Mouse (Mus musculus) limb, embryonic 10.5 days (tissue): ENCODE measurements around the gene U2af2. TPM values are rescaled to one million over a fixed set of nuclear protein-coding genes. Genes with fewer than 3 reads are reported as not detected.

Source experiments
- DNase-seq: peaks from one replicate; pipeline ENCODE4 v3.0.0-alpha.2; 2017; ENCODE audit warnings: low spot score
- H3K27ac ChIP-seq: fragments of 300-500 bp; sonication (generic); 2 replicates; pipeline ENCODE4 v1.5.1; 2016; ENCODE audit warnings: mild to moderate bottlenecking
- H3K27me3 ChIP-seq: fragments of 300-500 bp; sonication (generic); 2 replicates; pipeline ENCODE4 v1.6.1; 2016; ENCODE audit warnings: low read depth, mild to moderate bottlenecking; ENCODE audit not compliant: poor library complexity, severe bottlenecking
- H3K36me3 ChIP-seq: fragments of 300-500 bp; sonication (generic); 2 replicates; pipeline ENCODE4 v1.6.1; 2016; ENCODE audit warnings: mild to moderate bottlenecking, moderate library complexity
- H3K4me1 ChIP-seq: fragments of 300-500 bp; sonication (generic); 2 replicates; pipeline ENCODE4 v1.6.1; 2016
- H3K4me3 ChIP-seq: fragments of 300-500 bp; sonication (generic); 2 replicates; pipeline ENCODE4 v1.5.1; 2016; ENCODE audit warnings: mild to moderate bottlenecking, moderate library complexity
- H3K9me3 ChIP-seq: fragments of 300-500 bp; sonication (generic); replicated peaks from 2 replicates; pipeline ENCODE4 v1.6.1; 2016; ENCODE audit warnings: mild to moderate bottlenecking
- WGBS: fragments of 180-500 bp; shearing (Covaris S2); methylation state at CpG from one replicate; pipeline ENCODE4 v1.1.7; 2016; 5-methylcytosine and 5-hydroxymethylcytosine counted together
- polyA plus RNA-seq: library from polyadenylated mRNA; unstranded; fragments of >200 nt; fragmentation: Nextera tagmentation; extraction: Ambion mirVana; gene quantifications from 2 replicates; pipeline ENCODE4 v1.2.1, GENCODE M21; 2016

The U2af2 gene
- polyA plus RNA-seq, 1 experiment from 2014 or later, result 202 TPM

GRCm38 (mm10) chr7:5083325-5084105 is 21.6 kb downstream of the U2af2 start:
- H3K4me3 ChIP-seq, result no peak overlapping the region
- 94% methylated on average over 18 of the region's 18 CpGs for whole genome bisulfite sequencing
- peaks cover 75% of the 10 kb centered on the region for H3K36me3 ChIP-seq
- peaks cover 28% of the 10 kb centered on the region for H3K4me1 ChIP-seq
- no peak for DNase-seq
- no peaks in the 10 kb centered on the region for H3K9me3 ChIP-seq
- H3K27me3 ChIP-seq, result no peaks in the 10 kb centered on the region
- H3K27ac ChIP-seq, result no peak overlapping the region

- WGBS, result 94% methylated on average over 1 of the region's 1 CpGs
- Histone ChIP-seq H3K36me3 (peaks cover 80% of the 10 kb centered on the region), H3K27ac (no peak overlapping the region)
Observed at GRCm38 (mm10) chr7:5085512-5085911, 23.6 kb downstream of the U2af2 start.

GRCm38 (mm10) chr7:5086921-5087440 is 25.0 kb downstream of the U2af2 start:
- DNase-seq, result no peak
- no peaks in the 10 kb centered on the region for H3K27me3 ChIP-seq
- H3K4me3 ChIP-seq, result no peak overlapping the region
- peaks cover 92% of the 10 kb centered on the region for H3K36me3 ChIP-seq
- no peaks in the 10 kb centered on the region for H3K9me3 ChIP-seq
- WGBS, result 40% methylated on average over 5 of the region's 5 CpGs
- no peak overlapping the region for H3K27ac ChIP-seq
- H3K4me1 ChIP-seq, result peaks cover 14% of the 10 kb centered on the region; the same call in 1 of the 2 replicates

More at GRCm38 (mm10) chr7:5085512-5085911, 23.6 kb downstream of the U2af2 start:
- H3K27me3 ChIP-seq, result no peaks in the 10 kb centered on the region
- no peak for DNase-seq
- H3K4me3 ChIP-seq, result no peak overlapping the region
- H3K9me3 ChIP-seq, result no peaks in the 10 kb centered on the region
- H3K4me1 ChIP-seq, result peaks cover 25% of the 10 kb centered on the region

GRCm38 (mm10) chr7:5087886-5088285 is 25.9 kb downstream of the U2af2 start:
- H3K36me3 ChIP-seq, result peaks cover 95% of the 10 kb centered on the region
- H3K4me3 ChIP-seq, result no peak overlapping the region
- H3K4me1 ChIP-seq, result peaks cover 14% of the 10 kb centered on the region; the same call in 1 of the 2 replicates
- no peak for DNase-seq
- no peaks in the 10 kb centered on the region for H3K27me3 ChIP-seq
- H3K9me3 ChIP-seq, result no peaks in the 10 kb centered on the region
- no peak overlapping the region for H3K27ac ChIP-seq
- WGBS, result 88% methylated on average over 4 of the region's 4 CpGs

- DNase-seq, result no peak
- Histone ChIP-seq H3K27me3 (no peaks in the 10 kb centered on the region), H3K4me3 (no peak overlapping the region), H3K27ac (no peak overlapping the region), H3K36me3 (peaks cover 95% of the 10 kb centered on the region), H3K9me3 (no peaks in the 10 kb centered on the region), H3K4me1 (peaks cover 14% of the 10 kb centered on the region; the same call in 1 of the 2 replicates)
- WGBS, result 96% methylated on average over 15 of the region's 15 CpGs
Observed at GRCm38 (mm10) chr7:5089853-5090252, 27.9 kb downstream of the U2af2 start.

GRCm38 (mm10) chr7:5091008-5091728 is 29.2 kb downstream of the U2af2 start:
- peaks cover 12% of the 10 kb centered on the region; the same call in 1 of the 2 replicates for H3K4me1 ChIP-seq
- H3K27ac ChIP-seq, result no peak overlapping the region
- H3K36me3 ChIP-seq, result peaks cover 95% of the 10 kb centered on the region
- no peaks in the 10 kb centered on the region for H3K27me3 ChIP-seq
- no peak overlapping the region for H3K4me3 ChIP-seq
- H3K9me3 ChIP-seq, result no peaks in the 10 kb centered on the region
- DNase-seq, result no peak
- 92% methylated on average over 15 of the region's 15 CpGs for WGBS

GRCm38 (mm10) chr7:5092381-5092780 is 30.4 kb downstream of the U2af2 start:
- Histone ChIP-seq H3K4me1 (0 out of 2 replicates have a peak, but pooled peaks cover 2% of the 10 kb centered on the region), H3K9me3 (no peaks in the 10 kb centered on the region), H3K27me3 (no peaks in the 10 kb centered on the region), H3K27ac (no peak overlapping the region), H3K4me3 (no peak overlapping the region), H3K36me3 (peaks cover 96% of the 10 kb centered on the region)
- DNase-seq, result no peak
- 89% methylated on average over 6 of the region's 6 CpGs for WGBS

- Histone ChIP-seq H3K9me3 (no peaks in the 10 kb centered on the region), H3K4me3 (no peak overlapping the region), H3K4me1 (no peaks in the 10 kb centered on the region), H3K27me3 (no peaks in the 10 kb centered on the region), H3K36me3 (peaks cover 96% of the 10 kb centered on the region), H3K27ac (no peak overlapping the region)
- no peak for DNase-seq
- WGBS, result 88% methylated on average over 21 of the region's 21 CpGs
Observed at GRCm38 (mm10) chr7:5092831-5093510, 31.0 kb downstream of the U2af2 start.

- H3K9me3 ChIP-seq, result no peaks in the 10 kb centered on the region
- H3K27ac ChIP-seq, result no peak overlapping the region
- H3K36me3 ChIP-seq, result peaks cover 61% of the 10 kb centered on the region
- H3K4me1 ChIP-seq, result no peaks in the 10 kb centered on the region
- H3K27me3 ChIP-seq, result no peaks in the 10 kb centered on the region
- WGBS, result 95% methylated on average over 5 of the region's 5 CpGs
- H3K4me3 ChIP-seq, result no peak overlapping the region
- no peak for DNase-seq
Observed at GRCm38 (mm10) chr7:5098769-5099168, 36.8 kb downstream of the U2af2 start.

- no peak for DNase-seq
- peaks cover 50% of the 10 kb centered on the region for H3K36me3 ChIP-seq
- H3K4me1 ChIP-seq, result no peaks in the 10 kb centered on the region
- no peaks in the 10 kb centered on the region for H3K27me3 ChIP-seq
- H3K27ac ChIP-seq, result no peak overlapping the region
- no peaks in the 10 kb centered on the region for H3K9me3 ChIP-seq
- no peak overlapping the region for H3K4me3 ChIP-seq
- 79% methylated on average over 3 of the region's 3 CpGs for WGBS
Observed at GRCm38 (mm10) chr7:5099796-5100195, 37.9 kb downstream of the U2af2 start.

GRCm38 (mm10) chr7:5101066-5101663 is 39.2 kb downstream of the U2af2 start:
- no peaks in the 10 kb centered on the region for H3K27me3 ChIP-seq
- no peak overlapping the region for H3K4me3 ChIP-seq
- 93% methylated on average over 10 of the region's 10 CpGs for WGBS
- peaks cover 37% of the 10 kb centered on the region for H3K36me3 ChIP-seq
- no peak overlapping the region for H3K27ac ChIP-seq
- no peak for DNase-seq
- H3K4me1 ChIP-seq, result no peaks in the 10 kb centered on the region
- no peaks in the 10 kb centered on the region for H3K9me3 ChIP-seq

- no peak overlapping the region for H3K4me3 ChIP-seq
- peaks cover 23% of the 10 kb centered on the region for H3K36me3 ChIP-seq
- DNase-seq, result no peak
- no peaks in the 10 kb centered on the region for H3K9me3 ChIP-seq
- 88% methylated on average over 2 of the region's 2 CpGs for WGBS
- H3K27me3 ChIP-seq, result no peaks in the 10 kb centered on the region
- no peaks in the 10 kb centered on the region for H3K4me1 ChIP-seq
- no peak overlapping the region for H3K27ac ChIP-seq
Observed at GRCm38 (mm10) chr7:5102564-5102963, 40.6 kb downstream of the U2af2 start.
